Mouse (Mus musculus) cerebral cortex, adult 2 months (tissue): ENCODE measurements around the gene Pcyt1b.

ENCODE experiments used
- WGBS: fragments of 180-500 bp; shearing (Covaris S2); methylation state at CpG from one replicate; pipeline ENCODE4 v1.1.7; 2018; 5-methylcytosine and 5-hydroxymethylcytosine counted together

Gene Pcyt1b

GRCm38 (mm10) chrX:93654218-93655002, at the start of gene Pcyt1b:
TSS of gene Pcyt1b (plus strand) at chrX:93654863.
- WGBS, result 52% methylated on average over 3 of the region's 3 CpGs

- WGBS, result 46% methylated on average over 1 of the region's 1 CpGs
These were observed 24.4 kb upstream of the Pcyt1b start for GRCm38 (mm10) chrX:93630256-93630655.

DNA sequence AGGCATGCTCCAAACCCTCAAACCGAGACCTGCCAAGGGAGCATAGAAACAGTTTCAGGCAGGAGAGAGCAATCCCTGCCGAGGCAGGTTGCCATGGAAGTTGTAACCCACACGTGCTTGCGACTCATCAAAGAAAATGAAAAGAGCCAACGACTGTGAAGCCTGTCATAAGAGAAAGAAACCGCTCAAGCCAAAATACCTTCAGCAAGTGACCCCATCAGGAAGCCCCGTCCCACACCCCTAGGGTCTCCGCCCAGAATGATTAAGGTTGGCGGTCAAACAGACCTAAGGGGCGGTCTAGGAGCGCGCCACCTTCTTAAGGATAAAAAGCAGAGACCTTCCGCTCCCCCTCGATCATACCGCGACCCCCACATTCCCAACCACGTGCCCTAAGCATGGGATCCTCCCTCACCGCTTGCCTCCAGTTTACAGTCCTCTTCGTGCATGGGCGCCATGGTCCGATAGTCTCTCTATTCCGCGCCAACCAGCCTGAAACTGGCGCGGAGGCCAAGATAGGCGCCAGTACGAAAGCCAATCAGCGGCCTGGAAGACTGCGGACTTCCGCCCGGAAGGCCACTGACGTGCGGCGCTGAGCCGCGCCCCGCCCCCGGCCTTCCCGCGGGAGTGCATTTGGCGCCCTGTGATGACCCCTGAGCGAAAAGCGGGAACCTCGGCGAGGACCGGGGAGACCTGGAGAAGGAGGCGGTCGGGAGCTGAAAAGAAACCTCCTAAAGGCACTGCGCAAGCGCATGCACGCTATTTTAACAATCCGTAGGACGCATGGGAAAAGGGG, 22.8 kb upstream of the Pcyt1b start, which contains the start of gene Pola1:
Gene Pola1 (minus strand): TSS at position 499 of the 793 bp plus-strand sequence.
- WGBS, result 3% methylated on average over 53 of the region's 53 CpGs

DNA sequence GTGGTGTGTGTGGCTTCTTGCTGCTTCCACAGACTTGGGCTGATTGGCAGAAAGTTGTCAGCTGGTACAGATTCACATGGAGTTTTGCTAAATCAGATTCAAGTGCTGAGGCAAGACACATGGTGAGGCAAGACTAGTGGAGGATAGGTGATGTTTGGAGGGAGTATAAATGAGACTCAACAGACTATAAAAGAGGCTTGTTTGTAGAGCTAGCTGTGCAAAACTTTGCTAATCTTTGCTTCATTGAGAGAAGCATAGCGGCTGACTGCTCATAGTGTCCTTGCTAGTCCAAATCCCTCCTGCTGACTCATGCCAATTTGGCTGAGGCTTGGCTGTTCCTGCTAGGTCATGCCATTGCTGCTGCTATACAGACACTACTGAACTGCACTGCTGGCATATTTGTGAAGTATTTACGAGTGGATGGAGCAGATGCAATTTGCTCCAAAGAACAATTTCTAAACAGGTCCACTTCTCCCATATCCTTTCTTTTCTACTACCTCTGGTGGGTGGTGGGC, 19.7 kb upstream of the Pcyt1b start:
- 61% methylated on average over 2 of the region's 2 CpGs for WGBS

GRCm38 (mm10) chrX:93643600-93643999, 11.1 kb upstream of the Pcyt1b start:
- WGBS, result 89% methylated on average over 3 of the region's 3 CpGs

GRCm38 (mm10) chrX:93650738-93651137, 3.9 kb upstream of the Pcyt1b start:
- WGBS, result 97% methylated on average over 2 of the region's 2 CpGs

DNA sequence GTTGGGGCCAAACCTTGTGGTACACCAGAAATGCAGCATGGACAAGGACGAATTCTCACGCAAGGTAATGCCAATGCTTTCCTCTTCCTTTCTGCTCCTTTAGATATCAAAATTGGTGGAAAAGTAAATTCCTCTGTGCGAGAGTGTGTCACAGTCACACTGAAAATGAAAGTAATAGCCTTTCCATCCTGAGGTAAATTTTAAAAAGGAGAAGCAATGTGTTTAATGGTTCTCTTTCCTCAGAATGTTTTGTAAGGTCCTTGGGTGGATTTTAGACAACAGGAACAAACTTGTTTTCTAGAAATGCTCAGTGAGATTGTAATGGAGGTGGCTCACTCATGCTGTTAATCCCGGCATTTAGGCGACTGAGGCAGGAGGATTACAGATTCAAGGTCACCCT, 490 bp downstream of the Pcyt1b start:
- WGBS, result 80% methylated on average over 5 of the region's 5 CpGs

GRCm38 (mm10) chrX:93663919-93664586, 9.4 kb downstream of the Pcyt1b start:
- WGBS, result 93% methylated on average over 5 of the region's 5 CpGs

GRCm38 (mm10) chrX:93664787-93665186, 10.1 kb downstream of the Pcyt1b start:
- 72% methylated on average over 4 of the region's 4 CpGs for whole genome bisulfite sequencing

DNA sequence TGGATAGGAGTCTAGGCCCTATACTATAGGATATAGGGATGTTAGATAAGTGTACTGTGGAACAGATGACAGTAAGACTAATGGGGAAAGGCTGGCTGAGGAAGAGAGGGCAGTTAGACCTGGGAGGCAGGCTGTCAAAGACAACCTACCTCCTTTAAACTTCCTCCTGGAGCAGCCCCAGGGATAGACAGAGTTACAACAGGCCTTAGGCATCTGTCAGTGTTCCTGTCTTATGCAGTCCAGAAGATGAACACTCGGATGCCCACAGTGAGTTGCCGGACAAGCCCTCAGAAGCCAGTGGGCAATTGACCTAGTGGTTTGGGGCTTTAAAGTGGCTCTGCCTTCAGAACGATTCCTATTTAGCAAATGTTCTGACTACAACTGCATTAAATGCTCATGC, 19.8 kb downstream of the Pcyt1b start:
- 31% methylated on average over 3 of the region's 3 CpGs for WGBS

DNA sequence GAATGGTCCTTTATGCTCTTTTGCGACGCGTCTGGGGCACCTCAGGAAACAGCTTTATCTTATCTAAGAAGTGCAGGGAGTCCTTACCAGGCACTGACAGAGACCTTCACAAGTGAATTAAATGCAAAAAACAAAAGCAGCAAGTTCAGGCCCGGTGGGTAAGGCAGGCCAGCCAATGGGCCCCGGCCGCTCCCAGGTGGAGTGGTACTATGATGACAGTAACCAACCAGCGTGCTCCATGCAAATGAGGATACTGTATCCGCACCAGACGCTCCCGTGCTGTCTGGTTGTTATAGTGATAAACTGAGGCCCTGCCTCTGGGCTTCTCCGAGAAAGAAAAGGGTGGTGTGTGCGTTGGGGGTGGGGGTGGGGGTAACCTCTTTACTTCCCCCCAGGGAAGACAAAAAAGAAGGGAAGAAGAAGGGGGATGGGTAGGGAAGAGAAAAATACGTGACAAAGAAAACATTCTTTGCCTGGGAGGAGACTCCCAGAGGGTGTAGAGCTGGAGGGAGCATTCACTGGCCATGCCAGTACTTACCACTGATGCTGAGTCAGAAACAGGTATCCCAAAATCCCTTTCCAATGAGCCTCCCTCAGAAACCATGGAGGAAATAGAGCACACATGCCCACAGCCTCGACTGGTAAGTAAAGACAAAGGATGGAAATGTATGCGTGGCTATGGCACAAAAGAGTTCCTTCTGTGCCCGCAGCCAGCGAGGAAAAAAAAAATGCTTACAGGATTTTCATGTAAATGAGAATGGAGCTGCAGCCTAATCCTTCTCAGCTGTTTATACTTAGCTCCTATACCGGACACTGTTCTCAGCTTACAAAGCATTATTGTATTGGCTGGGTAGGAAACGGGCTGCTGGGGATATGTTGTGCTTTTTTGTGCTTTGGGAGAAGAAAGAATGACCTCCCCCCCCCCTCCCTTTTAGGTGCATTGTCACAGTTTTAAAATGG, 20.5 kb downstream of the Pcyt1b start:
- WGBS, result 7% methylated on average over 19 of the region's 19 CpGs

GRCm38 (mm10) chrX:93676228-93676627, 21.6 kb downstream of the Pcyt1b start:
- WGBS, result 52% methylated on average over 2 of the region's 2 CpGs

DNA sequence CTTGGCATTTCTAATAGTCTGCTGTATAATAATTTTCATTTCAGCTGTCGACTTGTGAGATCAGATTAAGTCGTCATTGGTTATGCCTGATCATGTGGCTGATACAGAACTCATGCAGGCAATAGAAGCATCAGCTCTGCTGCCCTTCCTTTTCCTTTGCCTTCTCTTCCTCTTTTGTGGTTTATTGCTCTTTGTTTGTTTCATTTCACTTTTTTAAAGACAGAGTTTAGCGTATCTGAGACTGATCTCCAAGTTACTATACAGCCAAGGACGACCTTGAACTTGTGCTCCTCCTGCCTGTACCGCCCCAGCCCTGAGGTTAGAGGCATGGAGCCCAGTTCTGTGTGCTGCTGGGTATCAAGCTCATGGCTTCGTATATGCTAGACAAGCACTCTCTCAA, 34.6 kb downstream of the Pcyt1b start:
- 82% methylated on average over 6 of the region's 6 CpGs for WGBS

DNA sequence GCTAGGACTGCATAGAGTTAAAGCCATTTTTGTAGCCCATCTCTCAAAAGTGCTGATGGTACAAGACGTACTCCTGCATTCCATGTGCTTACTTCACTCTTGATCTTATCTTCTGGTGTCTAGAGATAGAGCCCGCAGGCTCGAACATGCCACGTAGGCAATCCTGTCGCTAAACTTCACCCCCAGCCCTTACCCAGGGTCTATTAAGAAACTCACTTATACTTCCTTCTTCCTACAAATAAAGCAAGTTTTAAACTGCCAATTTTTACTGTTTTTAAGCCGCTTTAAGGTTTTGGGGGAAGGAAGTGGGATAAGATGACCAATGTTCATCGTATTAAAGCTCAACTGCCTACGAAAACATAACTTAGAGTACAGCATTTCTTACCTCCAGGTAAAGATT, 36.0 kb downstream of the Pcyt1b start:
- WGBS, result 89% methylated on average over 8 of the region's 8 CpGs

DNA sequence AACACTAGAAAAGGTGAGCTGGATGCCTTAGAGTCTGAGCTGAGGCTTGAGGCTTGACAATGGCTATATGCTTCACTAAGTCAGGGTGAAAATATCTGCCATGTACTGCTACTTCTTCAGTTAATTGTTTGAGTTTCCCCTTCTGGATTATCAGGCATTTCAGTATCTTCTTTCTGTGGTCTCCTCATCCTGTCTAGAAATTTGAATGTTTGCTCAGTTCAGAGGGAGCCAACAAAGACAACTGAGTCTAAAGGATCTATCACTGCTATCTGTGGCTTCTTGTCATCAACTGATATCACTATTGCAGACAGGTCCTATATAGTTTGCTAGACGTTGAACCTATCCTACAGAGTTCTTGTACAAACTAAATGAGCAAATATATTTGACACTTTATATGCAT, 42.9 kb downstream of the Pcyt1b start:
- WGBS, result 89% methylated on average over 1 of the region's 1 CpGs

- WGBS, result 28% methylated on average over 8 of the region's 8 CpGs
These were observed 46.0 kb downstream of the Pcyt1b start for GRCm38 (mm10) chrX:93700528-93701225.

GRCm38 (mm10) chrX:93712566-93712965, 57.9 kb downstream of the Pcyt1b start:
- WGBS, result 75% methylated on average over 1 of the region's 1 CpGs

- 88% methylated on average over 1 of the region's 1 CpGs for WGBS
These were observed 74.9 kb downstream of the Pcyt1b start for GRCm38 (mm10) chrX:93729529-93729928.

GRCm38 (mm10) chrX:93730854-93731253, 76.2 kb downstream of the Pcyt1b start:
- WGBS, result 48% methylated on average over 8 of the region's 8 CpGs
